Mouse (Mus musculus) monocyte, adult 5-6 weeks (primary cell): ENCODE results near the gene Slc39a11. TPM values are rescaled to one million over a fixed set of nuclear protein-coding genes. Genes with fewer than 3 reads are reported as not detected.

Experiments used
- ATAC-seq: fragments of 153-309, 156-312 bp; replicated peaks from 2 replicates; pipeline ENCODE4 v1.8.0; 2017; ENCODE audit warnings: mild to moderate bottlenecking; ENCODE audit not compliant: low TSS enrichment, insufficient number of reproducible peaks, severe bottlenecking, poor library complexity, low FRiP score
- total RNA-seq: library from RNA; stranded (forward); fragments of 200-1000, 200-491, 200-594 nt; gene quantifications from 3 replicates; pipeline ENCODE4 v1.2.3, GENCODE M21; 2017

Gene Slc39a11
- total RNA-seq, 1 experiment from 2014 or later, result 8.9 TPM

- no peak for ATAC-seq
Measured at GRCm38 (mm10) chr11:113648690-113649352, 1.1 kb downstream of the Slc39a11 start, which contains the start of gene Cog1. Gene Cog1, plus strand, starts transcription at chr11:113649169.

- ATAC-seq, result peak; percentile 60
Measured at GRCm38 (mm10) chr11:113648152-113648551, 1.7 kb downstream of the Slc39a11 start.

- ATAC-seq, result no peak
Measured at GRCm38 (mm10) chr11:113645181-113645580, 4.7 kb downstream of the Slc39a11 start.

- ATAC-seq, result 0 out of 2 replicates have a peak, but pooled peaks have one; percentile 22
Measured at GRCm38 (mm10) chr11:113638680-113639079, 11.2 kb downstream of the Slc39a11 start.

- ATAC-seq, result no peak
Measured at GRCm38 (mm10) chr11:113634699-113635121, 15.2 kb downstream of the Slc39a11 start.

GRCm38 (mm10) chr11:113633398-113633797 is 16.5 kb downstream of the Slc39a11 start:
- ATAC-seq, result no peak

GRCm38 (mm10) chr11:113632303-113632702 is 17.6 kb downstream of the Slc39a11 start:
- no peak for ATAC-seq

- ATAC-seq, result no peak
Measured at GRCm38 (mm10) chr11:113631862-113632261, 18.0 kb downstream of the Slc39a11 start.

- no peak for ATAC-seq
Measured at GRCm38 (mm10) chr11:113631302-113631701, 18.6 kb downstream of the Slc39a11 start.

GRCm38 (mm10) chr11:113630642-113631041 is 19.2 kb downstream of the Slc39a11 start:
- no peak for ATAC-seq

- ATAC-seq, result no peak
Measured at GRCm38 (mm10) chr11:113627785-113628184, 22.1 kb downstream of the Slc39a11 start.

- no peak for ATAC-seq
Measured at GRCm38 (mm10) chr11:113625437-113625836, 24.4 kb downstream of the Slc39a11 start.

GRCm38 (mm10) chr11:113622028-113622427 is 27.9 kb downstream of the Slc39a11 start:
- no peak for ATAC-seq

- ATAC-seq, result no peak
Measured at GRCm38 (mm10) chr11:113621001-113621400, 28.9 kb downstream of the Slc39a11 start.

GRCm38 (mm10) chr11:113619420-113620080 is 30.3 kb downstream of the Slc39a11 start:
- ATAC-seq, result no peak

GRCm38 (mm10) chr11:113618672-113619419 is 31.0 kb downstream of the Slc39a11 start, which contains the start of gene Sstr2:
Gene Sstr2, plus strand, starts transcription at chr11:113619342.
- ATAC-seq, result no peak

- ATAC-seq, result no peak
Measured at GRCm38 (mm10) chr11:113618303-113618671, 31.6 kb downstream of the Slc39a11 start.

GRCm38 (mm10) chr11:113617132-113617911 is 32.6 kb downstream of the Slc39a11 start:
- peak; percentile 59 for ATAC-seq

- no peak for ATAC-seq
Measured at GRCm38 (mm10) chr11:113614476-113614875, 35.4 kb downstream of the Slc39a11 start.
